In the genomic region with DNA sequence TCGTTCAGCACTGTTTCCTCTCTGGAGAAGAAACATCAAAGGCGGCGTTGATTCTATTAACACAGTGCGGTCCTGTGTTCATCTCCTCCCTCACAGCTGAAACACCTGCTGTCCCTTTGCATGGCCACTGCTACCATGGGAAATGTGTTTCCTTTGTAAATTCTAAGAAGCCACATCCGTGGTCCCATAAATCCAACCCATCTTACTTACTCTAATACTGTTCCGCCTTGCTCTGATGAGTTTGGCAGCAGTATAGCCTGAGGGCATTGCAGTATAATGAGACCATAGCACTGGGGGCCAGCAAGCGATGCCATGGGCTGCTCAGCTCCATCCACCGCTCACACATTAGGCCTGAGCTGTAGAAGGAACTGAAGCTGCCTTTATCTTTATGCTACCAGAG, we compare ENCODE assay signal across 13 mouse cellular contexts.
"Had no signal": no experiment of that assay in that cellular context is flagged by ENCODE, and none has a peak within 500 bp of the region (broad histone marks: within the 10 kb centered on the region; RNA-seq: fewer than 3 reads in every experiment).

No protein-coding gene starts in this region.

- H3K36me3 ChIP-seq: liver, embryonic 13.5 days had no signal

- ATAC-seq: intestine, postnatal 0 days had no signal

- H3K4me2 ChIP-seq: liver, embryonic 13.5 days had no signal

- H3K27me3 ChIP-seq: liver, embryonic 13.5 days had no signal

- H3K27ac ChIP-seq: kidney, postnatal 0 days; layer of hippocampus, adult 2 months; liver, embryonic 13.5 days; stomach, postnatal 0 days had no signal

- H3K9ac ChIP-seq: liver, embryonic 13.5 days had no signal

- H3K4me1 ChIP-seq: liver, embryonic 13.5 days had no signal

- DNase-seq: kidney, adult 2 months; kidney, postnatal 25 days; layer of hippocampus, adult 9-11 months; liver, embryonic 13.5 days; lung, adult 2 months; lung, postnatal 14 days; lung, postnatal 4 days; retina, postnatal 1 day; thymus, postnatal 25 days had no signal

- H3K4me3 ChIP-seq: layer of hippocampus, adult 2 months; liver, embryonic 13.5 days had no signal
